Mouse (Mus musculus): Measurements from ENCODE around the gene Olfr1097.

Olfr1097 gene

GRCm38 (mm10) chr2:86892116-86892515 is at the start of gene Olfr1097:
Olfr1097 (minus strand) TSS chr2:86892216.
- DNase-seq (ENCODE audit: low spot score in 2 of 2): no peak

GRCm38 (mm10) chr2:86926557-86926956 is 34.5 kb upstream of the Olfr1097 start:
- no peak for DNase-seq (ENCODE audit: low spot score in 2 of 2)

- DNase-seq (ENCODE audit: low spot score in 2 of 2): no peak
Measured at GRCm38 (mm10) chr2:86924445-86924844, 32.4 kb upstream of the Olfr1097 start, which contains the start of gene Olfr1098. Olfr1098 (minus strand) TSS chr2:86924545.

GRCm38 (mm10) chr2:86905647-86906046 is 13.6 kb upstream of the Olfr1097 start:
- no peak for DNase-seq (ENCODE audit: low spot score in 2 of 2)

GRCm38 (mm10) chr2:86874702-86875101 is 17.3 kb downstream of the Olfr1097 start, which contains the start of gene Gm13723:
Gm13723 (minus strand) TSS chr2:86874802.
- no peak for DNase-seq (ENCODE audit: low spot score in 2 of 2)

- no peak for DNase-seq (ENCODE audit: low spot score in 2 of 2)
Measured at GRCm38 (mm10) chr2:86851596-86851995, 40.4 kb downstream of the Olfr1097 start, which contains the start of gene Olfr1095. Olfr1095 (minus strand) TSS chr2:86851696.
